Mouse (Mus musculus) stomach, embryonic 16.5 days (tissue): ENCODE measurements around the gene Slc30a9. TPM values are rescaled to one million over a fixed set of nuclear protein-coding genes. Genes with fewer than 3 reads are reported as not detected.

Source experiments
- ATAC-seq: fragments of 200-750 bp; cut with Nextera tagmentation; 2 replicates; pipeline ENCODE4 v1.8.0; 2017; ENCODE audit warnings: moderate number of reproducible peaks, moderate TSS enrichment; ENCODE audit not compliant: insufficient read depth, low FRiP score
- H3K27ac ChIP-seq: fragments of 300-500 bp; sonication (generic); 2 replicates; pipeline ENCODE4 v1.5.1; 2014; ENCODE audit warnings: low read length
- H3K27me3 ChIP-seq: fragments of 300-500 bp; sonication (generic); 2 replicates; pipeline ENCODE4 v1.6.1; 2014; ENCODE audit warnings: low read length, control low read depth, mixed read lengths; ENCODE audit not compliant: control insufficient read depth, insufficient read depth
- H3K36me3 ChIP-seq: fragments of 300-500 bp; sonication (generic); 2 replicates; pipeline ENCODE4 v1.6.1; 2014; ENCODE audit warnings: low read length; ENCODE audit not compliant: control insufficient read depth, insufficient read depth
- H3K4me1 ChIP-seq: fragments of 300-500 bp; sonication (generic); 2 replicates; pipeline ENCODE4 v1.6.1; 2014; ENCODE audit warnings: low read length, control low read depth, mixed read lengths; ENCODE audit not compliant: control insufficient read depth, insufficient read depth
- H3K4me2 ChIP-seq: fragments of 300-500 bp; sonication (generic); 2 replicates; pipeline ENCODE4 v1.6.1; 2014; ENCODE audit warnings: low read depth, low read length, mixed read lengths
- H3K4me3 ChIP-seq: fragments of 300-500 bp; sonication (generic); replicated peaks from 2 replicates; pipeline ENCODE4 v1.5.1; 2014; ENCODE audit warnings: mild to moderate bottlenecking, low read length
- H3K9ac ChIP-seq: fragments of 300-500 bp; sonication (generic); 2 replicates; pipeline ENCODE4 v1.6.1; 2014; ENCODE audit warnings: low read length
- H3K9me3 ChIP-seq: fragments of 300-500 bp; sonication (generic); replicated peaks from 2 replicates; pipeline ENCODE4 v1.6.1; 2016; ENCODE audit warnings: low read length, control low read depth; ENCODE audit not compliant: control insufficient read depth
- WGBS: fragments of 180-500 bp; shearing (Covaris S2); extraction: QIAGEN DNeasy Blood & Tissue Kit; methylation state at CpG from one replicate; pipeline ENCODE4 v1.1.7; 2014; 5-methylcytosine and 5-hydroxymethylcytosine counted together
- polyA plus RNA-seq: library from polyadenylated mRNA; unstranded; fragments of >200 nt; fragmentation: Nextera tagmentation; extraction: Ambion mirVana; gene quantifications from 2 replicates; pipeline ENCODE4 v1.2.1, GENCODE M21; 2015

Slc30a9 gene
- polyA plus RNA-seq, 1 experiment from 2014 or later, result 81.1 TPM

DNA sequence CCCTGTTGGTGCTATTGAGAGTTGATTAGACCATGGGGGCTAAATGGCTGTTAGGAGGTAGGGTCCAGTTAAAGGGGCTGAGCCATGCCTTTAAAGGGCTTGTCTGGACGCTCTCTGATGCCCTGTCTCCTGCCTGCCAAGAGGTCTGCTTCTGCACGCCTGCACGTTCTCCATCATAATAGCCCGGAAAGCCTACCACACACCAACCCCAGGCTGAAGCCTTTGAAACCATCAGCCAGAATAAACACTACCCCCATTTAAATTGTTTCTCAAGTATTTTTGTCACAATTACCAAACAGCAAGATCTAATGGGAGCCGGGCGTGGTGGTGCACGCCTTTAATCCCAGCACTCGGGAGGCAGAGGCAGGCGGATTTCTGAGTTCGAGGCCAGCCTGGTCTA, 55.6 kb downstream of the Slc30a9 start:
- WGBS, result 92% methylated on average over 10 of the region's 10 CpGs
- H3K36me3 ChIP-seq, result no peaks in the 10 kb centered on the region
- H3K9ac ChIP-seq, result no peak overlapping the region
- no peak overlapping the region for H3K27ac ChIP-seq
- H3K9me3 ChIP-seq, result no peaks in the 10 kb centered on the region
- H3K4me1 ChIP-seq, result no peaks in the 10 kb centered on the region
- H3K4me2 ChIP-seq, result no peak overlapping the region
- no peak for ATAC-seq
- no peak overlapping the region for H3K4me3 ChIP-seq
- H3K27me3 ChIP-seq, result no peaks in the 10 kb centered on the region

DNA sequence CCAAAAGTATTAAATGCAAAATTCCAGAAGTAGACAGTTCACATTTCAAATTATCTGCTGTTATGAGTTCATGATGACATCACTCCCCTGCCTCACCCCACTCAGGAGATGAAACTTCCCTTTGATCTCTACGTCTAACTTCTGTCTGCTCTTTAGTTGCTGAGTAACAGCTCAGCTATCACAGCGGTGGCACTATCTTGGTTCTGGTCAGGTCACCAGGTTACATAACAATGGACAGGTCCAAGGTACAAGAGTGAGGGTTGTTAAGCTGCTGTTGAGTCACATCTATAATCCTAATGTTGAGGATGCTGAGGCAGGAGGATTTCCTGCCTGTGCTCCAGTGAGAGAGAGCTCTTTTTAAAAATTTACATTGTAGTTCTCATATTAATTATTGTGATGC, 56.2 kb downstream of the Slc30a9 start:
- no peaks in the 10 kb centered on the region for H3K36me3 ChIP-seq
- H3K9me3 ChIP-seq, result no peaks in the 10 kb centered on the region
- H3K4me3 ChIP-seq, result no peak overlapping the region
- H3K27ac ChIP-seq, result no peak overlapping the region
- ATAC-seq, result no peak
- H3K4me2 ChIP-seq, result no peak overlapping the region
- no peak overlapping the region for H3K9ac ChIP-seq
- WGBS, result 53% methylated on average over 2 of the region's 2 CpGs
- H3K4me1 ChIP-seq, result no peaks in the 10 kb centered on the region
- no peaks in the 10 kb centered on the region for H3K27me3 ChIP-seq

DNA sequence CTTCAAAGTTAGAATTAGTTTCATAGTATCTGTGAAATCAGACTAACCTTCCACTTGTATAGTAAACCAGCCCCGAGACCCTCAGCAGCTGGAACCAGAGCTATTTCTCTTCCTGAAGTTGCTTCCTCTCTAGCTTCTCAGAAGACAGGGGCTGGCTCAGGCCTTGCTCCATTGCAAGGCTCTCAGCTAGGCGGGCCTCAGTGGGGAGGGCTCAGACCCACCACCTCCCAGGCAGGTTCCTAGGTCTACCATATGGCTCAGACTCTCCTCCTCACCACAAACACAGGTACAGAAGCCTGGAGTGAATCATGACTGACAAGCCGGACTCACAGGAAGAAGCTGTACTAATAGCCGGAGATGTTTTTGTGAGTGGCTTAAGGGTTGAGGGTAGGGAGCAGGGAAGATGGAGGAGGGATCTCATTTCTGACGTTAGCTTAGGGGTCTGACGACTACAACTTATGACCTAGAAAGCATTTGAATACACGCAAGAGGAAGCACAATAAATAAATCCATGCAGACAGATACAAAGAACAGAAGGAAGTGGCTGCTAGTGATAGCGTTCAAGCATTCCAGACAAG, 70.4 kb downstream of the Slc30a9 start:
- no peak for ATAC-seq
- H3K4me3 ChIP-seq, result no peak overlapping the region
- H3K36me3 ChIP-seq, result no peaks in the 10 kb centered on the region
- no peak overlapping the region for H3K9ac ChIP-seq
- H3K4me2 ChIP-seq, result no peak overlapping the region
- H3K4me1 ChIP-seq, result no peaks in the 10 kb centered on the region
- 56% methylated on average over 8 of the region's 8 CpGs for WGBS
- no peaks in the 10 kb centered on the region for H3K9me3 ChIP-seq
- no peaks in the 10 kb centered on the region for H3K27me3 ChIP-seq
- H3K27ac ChIP-seq, result no peak overlapping the region

DNA sequence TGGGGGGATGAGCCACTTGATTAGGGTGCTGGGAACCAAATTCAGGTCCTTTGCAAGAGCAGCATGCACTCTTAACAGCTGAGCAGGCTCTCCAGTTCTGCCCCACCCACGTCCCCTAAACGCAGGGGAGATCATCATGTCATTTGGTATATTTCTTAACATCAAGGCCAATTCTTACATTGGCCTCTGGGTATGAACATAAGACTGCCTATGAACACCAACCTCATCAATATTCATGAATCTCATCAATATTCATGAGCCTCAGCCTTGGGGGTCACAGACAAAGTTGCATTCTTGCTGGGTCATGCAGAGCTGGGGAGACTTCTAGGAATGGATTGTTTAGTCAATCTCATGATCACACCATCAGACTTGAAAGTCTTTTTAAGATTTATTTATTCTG, 74.9 kb downstream of the Slc30a9 start:
- no peaks in the 10 kb centered on the region for H3K4me1 ChIP-seq
- WGBS, result 91% methylated on average over 2 of the region's 2 CpGs
- H3K4me3 ChIP-seq, result no peak overlapping the region
- no peaks in the 10 kb centered on the region for H3K36me3 ChIP-seq
- H3K27me3 ChIP-seq, result no peaks in the 10 kb centered on the region
- no peak for ATAC-seq
- H3K4me2 ChIP-seq, result no peak overlapping the region
- H3K27ac ChIP-seq, result no peak overlapping the region
- no peak overlapping the region for H3K9ac ChIP-seq
- no peaks in the 10 kb centered on the region for H3K9me3 ChIP-seq

DNA sequence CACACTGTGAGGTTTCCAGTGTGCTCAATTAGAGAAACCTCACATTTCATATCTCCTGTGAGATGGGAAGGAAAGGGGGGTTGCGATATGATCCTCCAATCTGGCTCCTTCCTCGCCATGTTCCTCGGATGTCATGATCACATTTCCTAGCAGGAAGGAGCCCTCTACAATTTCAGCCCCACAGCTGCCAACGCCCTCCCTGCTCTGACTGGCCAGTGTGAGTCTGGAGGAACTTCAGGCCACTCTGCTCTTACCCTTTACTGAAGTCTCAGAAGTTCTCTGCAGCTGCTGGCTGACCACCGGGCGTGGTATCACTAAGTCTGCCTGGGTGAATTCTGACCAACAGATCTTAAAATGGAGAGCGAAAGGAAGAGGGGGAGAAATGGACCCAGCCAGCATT, 75.8 kb downstream of the Slc30a9 start:
- Histone ChIP-seq H3K36me3 (no peaks in the 10 kb centered on the region), H3K27me3 (no peaks in the 10 kb centered on the region), H3K27ac (no peak overlapping the region), H3K4me2 (no peak overlapping the region), H3K9me3 (no peaks in the 10 kb centered on the region), H3K9ac (no peak overlapping the region), H3K4me3 (no peak overlapping the region), H3K4me1 (no peaks in the 10 kb centered on the region)
- ATAC-seq, result no peak
- WGBS, result 87% methylated on average over 7 of the region's 7 CpGs

DNA sequence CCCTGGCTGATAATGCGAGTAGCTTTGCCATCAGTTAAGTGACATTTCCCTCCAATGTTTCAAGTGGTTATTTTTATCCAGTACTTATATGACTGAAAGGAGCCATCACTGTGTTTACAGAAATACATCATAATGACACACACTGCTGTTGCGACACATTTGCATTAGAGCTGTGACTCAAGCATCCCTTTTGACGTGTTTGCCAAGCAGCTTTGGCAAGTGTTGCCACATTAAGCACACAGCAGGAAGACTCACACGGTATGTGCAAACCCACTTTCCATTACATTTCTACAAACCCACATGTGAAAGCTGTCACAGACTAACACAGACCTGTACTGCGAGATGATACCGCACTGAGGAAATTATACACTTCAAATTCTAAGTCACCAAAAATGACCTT, 87.2 kb downstream of the Slc30a9 start:
- H3K4me1 ChIP-seq, result no peaks in the 10 kb centered on the region
- no peaks in the 10 kb centered on the region for H3K9me3 ChIP-seq
- no peaks in the 10 kb centered on the region for H3K27me3 ChIP-seq
- H3K9ac ChIP-seq, result no peak overlapping the region
- ATAC-seq, result no peak
- no peaks in the 10 kb centered on the region for H3K36me3 ChIP-seq
- H3K27ac ChIP-seq, result no peak overlapping the region
- no peak overlapping the region for H3K4me3 ChIP-seq
- no peak overlapping the region for H3K4me2 ChIP-seq
- WGBS, result 73% methylated on average over 6 of the region's 6 CpGs

DNA sequence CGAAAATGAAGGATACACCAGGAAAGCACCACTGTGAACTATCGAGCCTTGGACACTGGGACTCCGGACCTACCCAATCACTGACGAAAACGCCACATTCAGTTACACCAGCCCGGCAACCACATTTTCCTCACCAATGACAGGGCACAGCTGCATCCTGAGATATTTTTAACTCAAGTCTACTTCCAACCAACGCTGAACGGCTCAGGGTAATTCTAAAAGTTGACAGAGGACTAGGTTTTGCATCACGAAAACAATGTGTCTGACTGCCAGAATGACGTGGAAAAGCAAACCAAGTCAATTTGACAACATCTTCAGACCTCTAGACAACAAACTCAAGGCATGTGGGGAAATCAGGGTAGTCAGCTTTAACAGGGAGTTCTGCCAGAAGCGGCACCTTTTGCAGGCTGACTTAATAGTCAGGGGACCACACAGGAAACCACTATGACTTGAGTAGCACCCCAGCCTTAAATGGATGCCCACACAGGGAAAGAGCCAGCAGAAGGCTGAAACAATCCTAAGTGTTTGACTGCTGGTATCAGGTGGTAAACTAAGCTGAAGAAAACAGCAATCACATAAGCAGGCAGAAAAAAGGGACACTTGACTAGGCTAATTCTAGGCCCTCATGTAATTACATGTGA, 88.6 kb downstream of the Slc30a9 start:
- Histone ChIP-seq H3K27ac (no peak overlapping the region), H3K27me3 (no peaks in the 10 kb centered on the region), H3K4me2 (no peak overlapping the region), H3K4me3 (no peak overlapping the region), H3K36me3 (no peaks in the 10 kb centered on the region), H3K4me1 (no peaks in the 10 kb centered on the region), H3K9me3 (no peaks in the 10 kb centered on the region), H3K9ac (no peak overlapping the region)
- 74% methylated on average over 11 of the region's 11 CpGs for WGBS
- no peak for ATAC-seq

DNA sequence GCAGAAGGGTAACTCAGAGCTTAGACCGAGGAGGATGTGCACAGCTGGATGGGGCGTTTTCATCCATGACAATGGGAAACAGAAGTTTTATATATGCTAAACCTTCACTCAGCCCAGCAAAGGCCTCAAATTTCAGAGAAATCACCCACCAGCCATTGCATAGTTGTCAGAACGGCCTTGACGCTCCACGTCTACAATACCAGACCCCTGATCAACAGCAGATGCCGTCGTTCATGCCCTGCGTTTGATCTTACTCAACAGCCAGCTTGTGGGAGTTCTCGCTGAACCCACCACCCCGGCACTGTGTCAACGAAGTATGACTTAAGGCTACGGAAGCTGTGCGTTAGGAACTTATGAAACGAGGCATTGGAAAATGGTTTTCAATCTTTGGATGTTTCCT, 90.4 kb downstream of the Slc30a9 start:
- Histone ChIP-seq H3K27me3 (no peaks in the 10 kb centered on the region), H3K4me3 (no peak overlapping the region), H3K9ac (no peak overlapping the region), H3K4me2 (no peak overlapping the region), H3K9me3 (no peaks in the 10 kb centered on the region), H3K36me3 (no peaks in the 10 kb centered on the region), H3K4me1 (no peaks in the 10 kb centered on the region), H3K27ac (no peak overlapping the region)
- no peak for ATAC-seq
- WGBS, result 87% methylated on average over 14 of the region's 14 CpGs

DNA sequence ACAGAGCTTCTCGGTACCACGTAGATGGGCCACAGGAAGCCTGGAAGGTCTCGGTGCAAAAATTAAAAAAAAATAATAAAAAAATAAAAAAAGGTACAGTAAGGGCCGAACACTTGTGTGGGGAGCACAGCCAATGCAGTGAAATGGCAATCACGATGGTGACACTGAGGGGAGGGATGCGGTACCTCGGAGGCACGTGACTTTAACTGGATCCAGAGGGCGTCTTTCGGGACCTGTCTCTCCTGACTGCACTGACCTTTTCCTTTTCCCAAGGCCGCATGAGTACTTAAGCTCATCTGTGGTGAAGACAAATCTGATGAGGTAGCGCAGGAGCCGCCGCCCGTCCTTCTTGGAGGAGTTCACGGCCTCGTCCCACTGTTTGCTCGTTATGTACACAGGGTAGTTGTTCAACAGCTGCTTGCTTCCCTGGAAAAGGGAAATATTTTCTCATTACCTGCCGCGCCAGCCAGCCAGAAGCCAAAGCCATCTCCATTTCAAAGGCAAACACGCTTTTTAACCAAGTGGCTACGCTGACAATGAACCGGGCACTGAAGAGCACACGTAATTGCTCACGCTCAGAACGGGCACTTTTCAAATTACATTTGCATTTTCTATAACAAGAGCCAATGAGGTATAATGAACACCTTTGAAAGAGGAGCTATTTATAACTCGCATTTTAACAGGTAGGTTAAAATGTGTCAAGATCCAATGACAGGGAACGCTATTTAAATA, 93.3 kb downstream of the Slc30a9 start:
- no peaks in the 10 kb centered on the region for H3K27me3 ChIP-seq
- no peaks in the 10 kb centered on the region for H3K36me3 ChIP-seq
- no peak overlapping the region for H3K9ac ChIP-seq
- 82% methylated on average over 28 of the region's 28 CpGs for WGBS
- H3K4me2 ChIP-seq, result no peak overlapping the region
- no peak overlapping the region for H3K27ac ChIP-seq
- H3K4me1 ChIP-seq, result no peaks in the 10 kb centered on the region
- H3K4me3 ChIP-seq, result no peak overlapping the region
- no peaks in the 10 kb centered on the region for H3K9me3 ChIP-seq
- no peak for ATAC-seq
